Mouse (Mus musculus) lung, embryonic 15.5 days (tissue): Measurements from ENCODE around the gene Gm21970. TPM values are rescaled to one million over a fixed set of nuclear protein-coding genes. Genes with fewer than 3 reads are reported as not detected.

Source experiments
- ATAC-seq: fragments of 200-750 bp; cut with Nextera tagmentation; 2 replicates; pipeline ENCODE4 v1.8.0; 2017; ENCODE audit warnings: moderate number of reproducible peaks, borderline replicate concordance; ENCODE audit not compliant: low FRiP score, low TSS enrichment; ENCODE audit errors: extremely low read depth
- H3K27ac ChIP-seq: fragments of 300-500 bp; sonication (generic); 2 replicates; pipeline ENCODE4 v1.5.1; 2015; ENCODE audit warnings: moderate library complexity, mild to moderate bottlenecking, inconsistent platforms
- H3K27me3 ChIP-seq: fragments of 300-500 bp; sonication (generic); 2 replicates; pipeline ENCODE4 v1.6.1; 2015; ENCODE audit warnings: inconsistent platforms
- H3K36me3 ChIP-seq: fragments of 300-500 bp; sonication (generic); 2 replicates; pipeline ENCODE4 v1.6.1; 2015; ENCODE audit warnings: inconsistent platforms
- H3K4me1 ChIP-seq: fragments of 300-500 bp; sonication (generic); 2 replicates; pipeline ENCODE4 v1.6.1; 2015; ENCODE audit warnings: inconsistent platforms
- H3K4me2 ChIP-seq: fragments of 300-500 bp; sonication (generic); 2 replicates; pipeline ENCODE4 v1.6.1; 2015; ENCODE audit warnings: inconsistent platforms, mild to moderate bottlenecking, moderate library complexity
- H3K4me3 ChIP-seq: fragments of 300-500 bp; sonication (generic); 2 replicates; pipeline ENCODE4 v1.5.1; 2015; ENCODE audit warnings: mild to moderate bottlenecking, inconsistent platforms
- H3K9ac ChIP-seq: fragments of 300-500 bp; sonication (generic); 2 replicates; pipeline ENCODE4 v1.6.1; 2015; ENCODE audit warnings: inconsistent platforms
- H3K9me3 ChIP-seq: fragments of 300-500 bp; sonication (generic); 2 replicates; pipeline ENCODE4 v1.6.1; 2016; ENCODE audit warnings: inconsistent platforms
- WGBS: fragments of 180-500 bp; shearing (Covaris S2); methylation state at CpG from one replicate; pipeline ENCODE4 v1.1.7; 2015; 5-methylcytosine and 5-hydroxymethylcytosine counted together
- polyA plus RNA-seq: library from polyadenylated mRNA; unstranded; fragments of >200 nt; fragmentation: Nextera tagmentation; extraction: Ambion mirVana; gene quantifications from 2 replicates; pipeline ENCODE4 v1.2.1, GENCODE M21; 2015

Gm21970 gene
- polyA plus RNA-seq, 1 experiment from 2014 or later = not detected

GRCm38 (mm10) chr16:91404828-91405577, 13.5 kb downstream of the Gm21970 start:
- no peak overlapping the region for H3K4me3 ChIP-seq
- peak overlapping the region; percentile 92 for H3K27ac ChIP-seq
- H3K9me3 ChIP-seq = no peaks in the 10 kb centered on the region
- no peak overlapping the region for H3K9ac ChIP-seq
- 72% methylated on average over 10 of the region's 10 CpGs for WGBS
- H3K36me3 ChIP-seq = peaks cover 19% of the 10 kb centered on the region
- H3K27me3 ChIP-seq = no peaks in the 10 kb centered on the region
- ATAC-seq = no peak
- no peak overlapping the region; the same call in 1 of the 2 replicates for H3K4me2 ChIP-seq
- peaks cover 19% of the 10 kb centered on the region for H3K4me1 ChIP-seq

- Histone ChIP-seq H3K4me2 (peak within 1 kb of the TSS; percentile 78), H3K9ac (peak within 1 kb of the TSS; percentile 74), H3K4me3 (peak within 1 kb of the TSS; percentile 70), H3K4me1 (peaks cover 26% of the 10 kb centered on the region), H3K27ac (peak within 1 kb of the TSS; percentile 92), H3K27me3 (no peaks in the 10 kb centered on the region), H3K9me3 (no peaks in the 10 kb centered on the region), H3K36me3 (peaks cover 21% of the 10 kb centered on the region)
- 3% methylated on average over 51 of the region's 51 CpGs for WGBS
- peak; percentile 89 for ATAC-seq
These were observed 14.4 kb downstream of the Gm21970 start, which contains the start of gene Il10rb for GRCm38 (mm10) chr16:91405640-91406584. Gene Il10rb (plus strand): TSS chr16:91406164.

GRCm38 (mm10) chr16:91406585-91407220, 15.2 kb downstream of the Gm21970 start:
- peak; percentile 25 for ATAC-seq

GRCm38 (mm10) chr16:91413102-91413844, 21.8 kb downstream of the Gm21970 start:
- Histone ChIP-seq H3K36me3 (peaks cover 51% of the 10 kb centered on the region), H3K4me3 (no peak overlapping the region), H3K9me3 (no peaks in the 10 kb centered on the region), H3K9ac (no peak overlapping the region), H3K4me1 (peaks cover 10% of the 10 kb centered on the region; the same call in 1 of the 2 replicates), H3K4me2 (no peak overlapping the region), H3K27ac (no peak overlapping the region), H3K27me3 (no peaks in the 10 kb centered on the region)
- 54% methylated on average over 12 of the region's 12 CpGs for WGBS
- no peak for ATAC-seq

More at GRCm38 (mm10) chr16:91406585-91407220, 15.2 kb downstream of the Gm21970 start:
- Histone ChIP-seq H3K36me3 (peaks cover 23% of the 10 kb centered on the region), H3K4me2 (peak overlapping the region; percentile 78), H3K27ac (peak overlapping the region; percentile 92), H3K4me1 (peaks cover 29% of the 10 kb centered on the region), H3K4me3 (peak overlapping the region; percentile 70), H3K9ac (peak overlapping the region; percentile 74), H3K27me3 (no peaks in the 10 kb centered on the region), H3K9me3 (no peaks in the 10 kb centered on the region)
- 2% methylated on average over 13 of the region's 13 CpGs for WGBS

- no peaks in the 10 kb centered on the region for H3K27me3 ChIP-seq
- no peak overlapping the region for H3K4me3 ChIP-seq
- peaks cover 5% of the 10 kb centered on the region; the same call in 1 of the 2 replicates for H3K4me1 ChIP-seq
- no peak for ATAC-seq
- H3K36me3 ChIP-seq = peaks cover 69% of the 10 kb centered on the region
- 75% methylated on average over 9 of the region's 9 CpGs for WGBS
- H3K4me2 ChIP-seq = no peak overlapping the region
- H3K9ac ChIP-seq = no peak overlapping the region
- no peak overlapping the region for H3K27ac ChIP-seq
- H3K9me3 ChIP-seq = no peaks in the 10 kb centered on the region
These were observed 24.1 kb downstream of the Gm21970 start for GRCm38 (mm10) chr16:91415391-91416189.

GRCm38 (mm10) chr16:91416357-91416756, 24.8 kb downstream of the Gm21970 start:
- WGBS = 91% methylated on average over 6 of the region's 6 CpGs
- Histone ChIP-seq H3K36me3 (peaks cover 74% of the 10 kb centered on the region), H3K27ac (no peak overlapping the region), H3K27me3 (no peaks in the 10 kb centered on the region), H3K9me3 (no peaks in the 10 kb centered on the region), H3K4me3 (no peak overlapping the region), H3K4me2 (no peak overlapping the region), H3K9ac (no peak overlapping the region), H3K4me1 (no peaks in the 10 kb centered on the region)
- no peak for ATAC-seq

- no peak for ATAC-seq
- Histone ChIP-seq H3K36me3 (peaks cover 76% of the 10 kb centered on the region), H3K9ac (no peak overlapping the region), H3K27me3 (no peaks in the 10 kb centered on the region), H3K4me1 (no peaks in the 10 kb centered on the region), H3K4me3 (no peak overlapping the region), H3K9me3 (no peaks in the 10 kb centered on the region), H3K27ac (no peak overlapping the region), H3K4me2 (no peak overlapping the region)
- WGBS = 56% methylated on average over 7 of the region's 7 CpGs
These were observed 25.4 kb downstream of the Gm21970 start for GRCm38 (mm10) chr16:91416938-91417337.

GRCm38 (mm10) chr16:91418531-91418930, 27.0 kb downstream of the Gm21970 start:
- Histone ChIP-seq H3K27ac (no peak overlapping the region), H3K4me3 (no peak overlapping the region), H3K9ac (no peak overlapping the region), H3K4me2 (no peak overlapping the region), H3K27me3 (no peaks in the 10 kb centered on the region), H3K9me3 (no peaks in the 10 kb centered on the region), H3K4me1 (no peaks in the 10 kb centered on the region), H3K36me3 (peaks cover 80% of the 10 kb centered on the region)
- no peak for ATAC-seq
- 73% methylated on average over 5 of the region's 5 CpGs for WGBS

GRCm38 (mm10) chr16:91425816-91426215, 34.3 kb downstream of the Gm21970 start:
- Histone ChIP-seq H3K4me1 (no peaks in the 10 kb centered on the region), H3K4me2 (no peak overlapping the region), H3K9me3 (no peaks in the 10 kb centered on the region), H3K4me3 (no peak overlapping the region), H3K27ac (no peak overlapping the region), H3K36me3 (peaks cover 55% of the 10 kb centered on the region), H3K27me3 (no peaks in the 10 kb centered on the region), H3K9ac (no peak overlapping the region)
- ATAC-seq = no peak
- 92% methylated on average over 6 of the region's 6 CpGs for WGBS

GRCm38 (mm10) chr16:91426586-91426985, 35.1 kb downstream of the Gm21970 start:
- Histone ChIP-seq H3K4me2 (no peak overlapping the region), H3K27ac (no peak overlapping the region), H3K4me3 (no peak overlapping the region), H3K9me3 (no peaks in the 10 kb centered on the region), H3K9ac (no peak overlapping the region), H3K27me3 (no peaks in the 10 kb centered on the region), H3K4me1 (no peaks in the 10 kb centered on the region), H3K36me3 (peaks cover 51% of the 10 kb centered on the region)
- no peak for ATAC-seq
- 72% methylated on average over 4 of the region's 4 CpGs for WGBS
